Mouse (Mus musculus) lung, adult 18-20 months (tissue): ENCODE measurements around the gene Mobp.
"Not testable (repeated sequence)": the region's sequence is repeated elsewhere in the genome, so short reads cannot be mapped to it uniquely, and the experiment has no call there.

Experiments used
- DNase-seq, 2 experiments: peaks; one replicate each; pipeline ENCODE4 v3.0.0; 2022; ENCODE audit warnings: mixed read lengths in 2 of 2

The Mobp gene

DNA sequence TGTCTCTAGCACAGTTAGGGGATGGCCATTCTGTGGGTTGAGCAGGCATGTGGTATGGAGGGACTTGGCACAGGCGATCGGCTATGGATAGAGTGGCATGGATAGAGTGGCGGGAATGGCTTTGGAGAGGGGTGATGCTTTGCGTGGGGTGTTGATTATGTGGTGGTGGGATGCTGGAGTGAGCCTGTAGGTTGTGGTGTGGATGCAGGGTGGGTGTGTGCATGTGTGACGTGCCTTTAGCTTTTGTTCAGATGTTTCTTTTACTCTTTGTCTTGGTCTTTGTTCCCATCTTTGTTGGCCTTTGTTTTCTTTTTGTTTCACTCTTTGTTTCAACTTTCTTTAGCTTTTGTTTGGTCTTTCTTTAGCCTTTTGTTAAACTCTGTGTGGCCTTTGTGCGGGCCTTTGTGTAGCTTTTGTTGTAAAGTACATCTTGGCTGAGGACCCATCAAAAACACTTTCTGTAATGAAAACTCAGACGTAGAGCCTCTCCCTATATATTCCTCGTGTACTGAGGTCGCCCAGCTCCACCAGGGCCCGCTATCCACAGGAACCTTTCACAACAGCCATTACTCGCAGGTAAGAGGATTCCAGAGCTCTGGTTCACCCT, at the start of gene Mobp:
Gene Mobp, plus strand, starts transcription at position 486 of the 607 bp plus-strand sequence.
- no peak for DNase-seq

DNA sequence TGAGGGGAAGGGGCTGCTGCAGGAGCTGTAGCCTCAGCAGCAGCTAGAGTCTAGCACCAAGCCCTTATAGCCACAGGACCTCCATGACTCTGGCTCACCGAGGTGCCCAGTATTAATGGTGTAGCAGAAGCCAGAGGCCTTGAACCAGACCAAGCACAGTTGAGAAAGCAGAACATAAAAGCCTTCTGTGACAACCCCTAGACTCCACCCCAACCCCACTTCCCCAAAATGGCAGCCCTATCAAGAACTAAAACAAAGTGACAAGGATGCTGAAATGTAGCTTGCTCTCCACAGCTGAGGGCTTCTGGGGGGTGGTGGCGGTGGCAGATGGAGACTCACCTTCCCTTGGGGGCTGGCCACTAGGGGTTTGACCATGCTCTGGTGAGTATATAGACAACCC, 48.3 kb upstream of the Mobp start:
- no peak for DNase-seq

DNA sequence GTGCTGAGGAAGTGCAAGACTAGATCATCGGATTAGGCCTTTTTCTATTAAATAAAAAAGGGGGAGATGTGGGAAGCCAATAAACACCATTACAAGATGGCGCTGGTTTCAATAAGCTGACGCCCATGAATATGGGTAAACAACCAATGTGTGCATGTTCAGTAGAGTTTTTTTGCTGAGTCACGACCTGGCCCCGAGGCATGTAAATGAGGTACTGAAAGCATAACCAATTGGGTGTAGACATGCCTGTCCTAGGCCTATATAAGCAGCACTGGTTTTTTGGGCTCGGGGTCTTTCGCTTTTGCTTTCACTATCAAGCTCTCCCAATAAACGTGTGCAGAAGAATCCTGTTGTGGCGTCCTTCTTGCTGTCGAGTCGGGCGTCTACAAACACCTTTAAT, 40.6 kb upstream of the Mobp start:
- not testable (repeated sequence) for DNase-seq

DNA sequence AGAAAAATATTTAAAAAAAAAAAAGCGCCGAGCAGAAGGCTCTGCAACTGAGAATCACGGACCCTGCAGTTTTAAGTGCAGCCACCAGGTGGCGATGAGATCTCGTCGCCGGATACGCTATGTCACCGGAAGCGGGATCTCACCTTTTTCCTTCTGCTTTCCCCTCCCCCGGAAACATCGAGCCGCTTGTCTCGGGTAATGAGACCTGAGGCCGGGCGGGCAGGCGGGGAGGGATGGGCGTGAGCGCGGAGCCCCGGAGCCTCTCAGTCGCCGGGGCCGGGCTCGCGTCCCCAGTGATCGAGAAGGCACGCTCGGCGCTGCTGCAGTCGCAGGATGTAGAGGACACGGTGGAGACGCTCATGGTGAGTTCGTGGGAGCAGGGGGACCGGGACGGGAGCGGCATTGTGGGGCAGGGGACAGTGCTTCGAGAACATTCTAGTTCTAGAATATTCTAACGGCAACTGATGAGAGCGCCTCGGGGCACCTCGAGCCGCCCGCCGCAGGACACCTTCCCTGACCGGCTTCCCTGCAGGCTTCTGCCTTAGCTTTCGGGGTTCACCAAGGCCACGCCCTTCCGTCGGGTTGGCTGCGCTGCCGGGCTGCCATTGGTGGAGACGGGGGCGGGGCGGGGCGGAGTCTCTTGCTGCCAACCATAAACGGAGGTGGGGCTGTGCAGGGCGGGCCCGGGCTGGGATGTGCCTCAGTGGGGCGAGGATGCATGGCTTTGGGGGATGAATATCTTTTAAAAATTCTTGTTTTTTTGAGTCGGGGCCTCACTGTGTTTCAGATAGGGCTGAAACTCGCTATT, 39.1 kb upstream of the Mobp start, which contains the start of gene Slc25a38:
Gene Slc25a38, plus strand, starts transcription at position 164 of the 808 bp plus-strand sequence.
- DNase-seq: peak; percentile 94 to 96

DNA sequence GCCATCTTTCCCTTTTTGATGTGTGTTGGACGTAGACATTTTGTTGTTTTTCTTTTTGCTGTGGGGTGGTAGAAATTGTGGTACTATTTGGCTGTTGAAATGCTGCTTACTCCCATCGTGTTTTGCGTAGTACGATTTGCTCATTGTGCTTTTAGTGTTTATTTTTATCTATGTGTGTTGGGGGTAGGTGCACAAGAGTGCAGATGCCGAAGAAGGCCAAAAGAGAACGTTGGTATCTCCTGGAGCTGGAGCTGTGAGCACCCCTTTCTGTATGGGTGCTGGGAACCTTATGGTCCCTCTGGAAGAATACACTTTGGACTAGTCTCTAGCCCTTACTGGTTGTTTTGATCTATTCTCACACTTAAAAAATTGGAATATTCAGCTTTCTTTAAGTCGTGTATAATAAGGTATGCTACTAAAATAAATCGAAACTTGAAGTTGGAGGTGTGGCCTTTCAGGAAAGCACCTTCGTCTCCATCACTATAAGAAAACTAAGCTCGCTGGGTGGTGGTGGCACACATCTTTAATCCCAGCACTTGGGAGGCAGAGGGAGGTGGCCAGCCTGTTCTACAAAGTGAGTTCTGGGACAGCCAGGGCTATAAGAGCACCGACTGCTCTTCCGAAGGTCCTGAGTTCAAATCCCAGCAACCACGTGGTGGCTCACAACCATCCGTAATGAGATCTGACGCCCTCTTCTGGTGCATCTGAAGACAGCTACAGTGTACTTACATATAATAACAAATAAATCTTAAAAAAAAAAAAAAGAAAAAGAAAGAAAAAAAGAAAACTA, 38.2 kb upstream of the Mobp start:
- DNase-seq: no peak

DNA sequence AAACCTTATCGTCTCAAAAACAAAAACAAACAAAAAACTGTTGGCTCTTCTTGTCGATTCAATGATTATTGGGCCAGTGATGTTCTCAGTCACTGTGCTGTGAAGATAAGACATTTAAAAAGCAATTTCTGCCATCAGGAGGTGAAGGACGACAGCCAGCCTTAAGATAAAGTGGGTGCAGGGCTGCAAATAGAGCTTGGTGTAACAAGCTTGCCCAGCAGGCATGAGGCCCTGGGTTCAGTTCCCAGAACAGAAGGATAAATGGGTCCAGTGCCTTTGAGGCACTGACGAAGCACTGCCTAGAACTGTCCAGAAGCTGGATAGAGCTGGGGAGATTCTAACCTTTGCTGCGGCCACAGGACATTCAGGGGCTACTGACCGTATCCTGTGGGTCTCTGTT, 37.0 kb upstream of the Mobp start:
- DNase-seq: no peak

DNA sequence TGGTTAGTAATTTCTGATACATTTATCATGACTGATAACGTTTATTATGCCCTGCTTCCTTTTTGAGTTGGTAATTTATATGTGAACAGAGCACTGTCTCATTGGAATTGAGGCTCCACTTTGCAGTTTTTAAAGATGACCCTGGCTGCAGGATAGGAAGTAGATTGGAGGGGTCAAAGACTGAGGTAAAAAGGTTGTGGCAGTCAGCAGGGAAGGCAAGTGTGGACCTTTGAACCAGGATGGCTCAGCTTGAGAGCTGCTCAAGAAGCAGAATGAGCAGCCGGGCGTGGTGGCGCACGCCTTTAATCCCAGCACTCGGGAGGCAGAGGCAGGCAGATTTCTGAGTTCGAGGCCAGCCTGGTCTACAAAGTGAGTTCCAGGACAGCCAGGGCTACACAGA, 36.1 kb upstream of the Mobp start:
- DNase-seq: no peak

DNA sequence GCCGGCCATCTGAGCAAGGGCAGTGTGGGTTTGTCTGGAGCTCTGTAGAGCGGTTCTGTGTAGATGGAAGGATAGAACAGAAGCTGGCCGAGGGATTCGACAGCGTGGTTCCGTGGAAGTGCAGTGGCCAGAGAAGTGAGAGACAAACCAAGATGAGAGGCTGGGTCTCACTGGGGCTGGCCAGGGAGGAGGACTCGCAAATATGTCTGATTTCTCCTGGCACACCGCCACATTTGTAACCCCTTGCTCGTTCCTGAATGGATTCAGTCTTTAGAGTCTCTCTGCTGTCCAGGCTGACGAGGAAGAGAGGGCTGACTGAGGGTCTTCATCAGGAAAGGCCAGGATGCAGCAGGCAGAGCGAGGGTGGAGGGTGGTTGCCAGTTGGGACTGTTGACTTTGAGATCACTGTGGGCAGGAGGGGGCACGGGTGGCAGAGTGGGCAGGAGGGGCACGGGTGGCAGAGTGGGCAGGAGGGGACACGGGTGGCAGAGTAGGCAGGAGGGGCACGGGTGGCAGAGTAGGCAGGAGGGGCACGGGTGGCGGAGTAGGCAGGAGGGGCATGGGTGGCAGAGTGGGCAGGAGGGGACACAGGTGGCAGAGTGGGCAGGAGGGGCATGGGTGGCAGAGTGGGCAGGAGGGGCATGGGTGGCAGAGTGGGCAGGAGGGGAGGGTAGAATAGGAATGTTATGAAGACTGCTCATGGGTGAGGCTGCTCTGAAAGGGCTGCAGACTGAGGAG, 35.3 kb upstream of the Mobp start:
- no peak for DNase-seq

DNA sequence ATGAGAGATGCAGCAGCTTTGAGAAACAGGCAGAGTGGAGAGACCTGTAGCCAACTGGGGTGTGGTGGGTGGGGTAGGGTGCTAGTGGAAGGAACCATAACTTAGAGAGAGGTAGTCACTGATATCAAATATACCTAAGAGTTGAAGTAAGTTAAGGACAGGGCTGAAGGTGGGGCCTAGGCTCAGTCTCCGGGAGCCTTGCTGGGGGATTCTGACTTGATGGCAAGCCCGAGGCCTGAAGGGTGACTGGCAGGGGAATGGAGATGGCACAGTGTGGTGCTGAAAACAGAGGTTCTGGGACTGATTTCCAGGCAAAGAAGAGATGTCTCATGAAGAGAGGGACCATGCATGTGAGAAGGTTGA, 34.7 kb upstream of the Mobp start:
- DNase-seq: no peak

DNA sequence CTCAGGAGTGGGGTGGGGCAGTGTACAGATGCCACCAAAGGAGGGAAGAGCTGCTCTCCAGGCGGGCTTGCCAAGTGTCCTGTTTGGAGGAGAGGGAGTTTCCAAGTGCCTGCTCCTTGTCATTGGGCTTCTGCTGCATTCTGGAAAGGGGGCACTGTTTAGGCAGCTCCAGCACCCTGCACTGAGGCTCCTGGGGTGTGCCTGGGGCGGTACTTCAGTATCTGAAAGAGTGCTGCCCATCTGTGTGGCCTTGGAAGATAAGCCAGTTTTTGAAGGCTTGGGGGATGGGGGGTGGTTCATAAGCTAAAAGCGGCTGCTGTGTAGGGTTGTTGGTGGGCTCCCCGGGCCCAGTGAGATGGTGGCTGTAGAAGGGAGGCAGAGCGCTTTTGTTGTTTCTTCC, 33.9 kb upstream of the Mobp start:
- DNase-seq: no peak

DNA sequence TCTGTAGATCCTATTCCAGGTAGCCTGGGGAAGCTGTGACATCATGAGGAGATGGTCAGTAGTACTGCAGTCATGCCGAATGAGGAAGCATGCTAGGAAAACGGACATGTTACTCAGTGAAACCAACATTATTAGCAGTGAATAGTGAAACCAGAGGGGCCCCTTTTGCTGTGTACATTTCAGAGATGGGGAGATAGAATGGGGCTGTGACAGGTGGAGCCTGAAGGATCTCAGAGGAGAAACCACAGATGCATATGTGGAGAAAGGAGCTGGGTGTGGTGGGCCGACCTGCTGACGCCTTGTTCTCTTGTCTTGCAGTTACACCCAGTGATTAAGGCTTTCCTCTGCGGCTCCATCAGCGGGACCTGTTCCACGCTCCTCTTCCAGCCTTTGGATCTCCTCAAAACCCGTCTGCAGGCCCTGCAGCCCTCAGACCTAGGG, 33.3 kb upstream of the Mobp start:
- no peak for DNase-seq

DNA sequence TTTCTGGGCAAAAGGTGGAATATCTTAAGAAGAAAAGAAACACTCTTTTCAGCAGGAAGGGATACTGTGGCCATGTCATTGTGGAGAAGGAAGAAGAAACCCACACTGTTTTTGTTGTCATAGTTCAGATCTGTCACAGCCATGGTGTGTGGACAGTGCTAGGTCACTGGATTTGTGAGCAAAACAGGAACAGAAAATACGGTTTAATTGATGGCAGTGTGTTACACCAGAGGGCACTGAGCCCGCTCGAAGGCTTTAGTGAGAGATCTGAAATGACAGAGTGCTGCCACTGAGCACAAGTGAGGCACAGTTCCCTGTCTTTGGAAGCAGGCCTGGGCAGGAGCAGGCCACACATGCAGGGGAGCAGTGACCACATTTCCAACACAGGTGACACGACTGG, 31.3 kb upstream of the Mobp start:
- no peak for DNase-seq

DNA sequence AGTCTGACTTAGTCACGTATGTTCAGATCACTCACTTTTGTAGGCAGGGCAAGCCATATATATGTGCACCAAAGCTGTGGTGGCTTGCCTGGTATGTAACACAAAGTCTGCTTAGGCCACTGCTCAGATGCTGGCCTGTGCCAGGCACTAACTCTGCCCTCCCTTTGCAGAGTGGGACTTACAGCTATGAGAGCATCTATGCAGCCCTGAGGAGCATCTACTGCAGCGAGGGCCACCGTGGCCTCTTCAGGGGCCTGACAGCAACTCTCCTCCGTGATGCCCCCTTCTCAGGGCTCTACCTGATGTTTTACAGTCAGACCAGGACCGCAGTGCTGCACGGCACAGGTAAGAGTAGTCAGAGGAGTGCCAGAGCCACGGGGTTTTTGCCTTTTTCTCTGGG, 29.0 kb upstream of the Mobp start:
- DNase-seq: no peak

DNA sequence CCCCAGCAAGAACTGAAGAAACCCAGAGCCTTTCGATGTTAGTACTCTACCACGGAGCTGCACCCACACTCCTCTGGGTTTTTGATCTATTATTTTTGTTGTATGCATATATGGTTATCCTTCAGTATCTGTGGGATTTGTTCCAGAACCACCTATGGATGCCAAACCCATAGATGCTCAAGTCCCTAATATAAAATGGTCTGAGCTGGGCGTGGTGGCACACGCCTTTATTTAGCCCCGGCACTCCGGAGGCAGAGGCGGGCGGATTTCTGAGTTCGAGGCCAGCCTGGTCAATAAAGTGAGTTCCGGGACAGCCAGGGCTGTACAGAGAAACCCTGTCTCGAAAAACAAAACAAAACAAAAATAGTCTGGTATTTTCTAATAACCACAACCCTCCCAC, 22.6 kb upstream of the Mobp start:
- no peak for DNase-seq

DNA sequence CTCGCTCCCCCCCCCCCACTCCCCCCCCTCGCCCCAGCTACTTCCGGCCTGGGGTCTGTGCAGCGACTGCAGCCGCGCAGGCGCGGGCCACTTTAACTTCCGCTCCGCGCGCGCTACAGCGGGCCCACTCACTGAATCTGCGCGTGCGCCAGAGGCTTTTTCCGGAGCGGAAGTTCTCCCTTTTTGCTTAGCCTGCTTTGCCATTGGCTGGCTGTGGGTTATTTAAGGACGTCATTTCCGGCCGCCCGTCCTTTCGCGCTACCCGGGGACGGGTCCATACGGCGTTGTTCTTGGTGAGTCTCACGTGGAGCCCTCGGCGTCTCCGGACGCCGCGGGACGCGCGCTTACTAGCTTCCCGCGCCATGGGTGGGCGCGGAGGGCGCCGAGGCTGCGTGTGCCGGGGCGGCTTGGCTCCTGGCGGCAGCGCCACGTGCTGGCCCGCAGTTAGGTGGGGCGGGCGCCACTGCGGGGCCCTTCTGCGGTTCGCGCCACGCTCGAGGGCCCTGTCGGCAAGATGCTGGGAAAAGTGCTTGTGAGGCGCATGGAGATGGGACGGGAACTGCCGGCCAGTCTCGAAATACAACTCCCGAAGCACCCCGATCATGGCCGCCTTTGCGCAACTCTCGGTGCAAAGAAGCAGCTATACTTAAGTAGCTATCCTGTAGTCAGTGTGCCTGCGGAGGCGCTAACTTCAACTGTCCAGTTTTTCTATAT, 21.8 kb upstream of the Mobp start, which contains the start of gene Rpsa:
Gene Rpsa, plus strand, starts transcription at position 152 of the 714 bp plus-strand sequence.
- DNase-seq: peak; percentile 97

DNA sequence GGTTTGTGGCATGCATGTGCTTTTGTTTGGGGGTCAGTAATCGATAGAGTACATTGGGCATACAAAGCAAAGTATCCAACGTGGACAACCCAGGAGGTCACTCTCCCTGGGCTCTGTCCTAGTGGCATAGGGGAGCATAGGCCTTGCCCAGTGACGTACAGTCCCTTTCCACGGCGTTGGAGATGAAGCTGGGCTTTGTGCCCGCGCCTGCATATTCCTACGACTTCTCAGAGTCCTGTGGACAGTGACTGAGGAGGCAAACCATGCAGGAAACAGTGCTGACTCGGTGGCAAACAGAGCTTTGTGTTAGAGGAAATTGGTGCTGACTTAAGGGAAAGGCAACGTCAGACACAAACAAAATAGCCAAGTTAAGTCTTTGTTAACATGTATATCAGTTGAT, 20.2 kb upstream of the Mobp start:
- DNase-seq: no peak

DNA sequence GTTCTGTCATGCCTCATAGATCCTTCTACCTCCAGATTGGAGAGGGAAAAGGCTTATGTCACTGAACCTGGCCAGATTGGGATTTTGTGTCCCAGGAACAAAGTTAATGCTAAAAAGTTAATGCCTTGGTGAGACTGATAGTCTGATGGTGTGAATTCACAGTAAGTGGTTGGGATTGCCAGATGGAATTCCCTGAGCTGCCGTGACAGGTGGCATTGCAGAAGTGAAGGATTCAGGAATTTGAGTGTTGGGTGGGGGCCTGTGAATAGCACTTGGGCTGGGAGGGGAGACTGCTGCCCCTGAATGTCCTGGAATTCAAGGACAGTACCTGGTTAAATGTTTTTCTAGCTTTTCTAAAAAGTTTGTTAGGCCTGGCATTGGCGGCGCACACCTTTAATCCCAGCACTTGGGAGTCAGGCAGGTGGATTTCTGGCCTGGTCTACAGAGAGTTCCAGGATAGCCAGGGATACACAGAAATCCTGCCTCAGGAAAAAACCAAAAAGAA, 17.7 kb upstream of the Mobp start:
- no peak for DNase-seq

DNA sequence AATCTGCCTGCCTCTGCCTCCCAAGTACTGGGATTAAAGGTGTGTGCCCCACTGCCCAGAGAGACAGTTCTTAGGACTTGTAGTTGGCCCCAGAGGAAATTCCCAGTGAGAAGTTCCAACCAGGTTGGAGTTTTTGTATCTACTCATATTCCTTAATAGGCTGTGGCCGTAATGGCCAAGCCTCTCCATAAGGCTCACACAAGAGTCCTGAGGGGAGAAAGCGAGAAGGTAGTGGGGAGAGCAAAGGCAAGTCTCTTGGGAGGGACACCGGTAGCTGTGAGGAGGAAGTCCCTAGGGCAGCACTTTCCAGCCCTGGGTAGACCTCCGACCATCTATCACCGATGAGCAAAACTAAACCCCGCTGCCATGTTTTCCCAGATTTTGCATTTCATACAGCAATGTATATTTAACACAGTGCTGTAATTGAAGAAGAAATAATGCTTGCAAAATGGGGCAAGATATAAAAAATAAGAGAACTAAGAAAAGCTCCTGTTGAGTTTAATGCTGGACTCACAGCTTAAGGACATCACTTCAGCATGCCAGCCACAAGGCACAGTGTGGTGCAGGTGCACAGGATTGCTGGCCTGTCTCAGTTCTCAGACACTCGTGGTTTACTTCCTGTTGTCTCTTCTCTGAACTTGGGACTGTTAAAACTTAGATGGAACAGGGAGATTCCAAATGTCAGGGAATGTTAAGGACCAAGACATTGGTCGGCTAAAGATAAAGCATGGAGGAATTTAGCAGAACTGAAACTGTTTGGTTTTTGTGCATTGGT, 16.3 kb upstream of the Mobp start:
- no peak for DNase-seq

DNA sequence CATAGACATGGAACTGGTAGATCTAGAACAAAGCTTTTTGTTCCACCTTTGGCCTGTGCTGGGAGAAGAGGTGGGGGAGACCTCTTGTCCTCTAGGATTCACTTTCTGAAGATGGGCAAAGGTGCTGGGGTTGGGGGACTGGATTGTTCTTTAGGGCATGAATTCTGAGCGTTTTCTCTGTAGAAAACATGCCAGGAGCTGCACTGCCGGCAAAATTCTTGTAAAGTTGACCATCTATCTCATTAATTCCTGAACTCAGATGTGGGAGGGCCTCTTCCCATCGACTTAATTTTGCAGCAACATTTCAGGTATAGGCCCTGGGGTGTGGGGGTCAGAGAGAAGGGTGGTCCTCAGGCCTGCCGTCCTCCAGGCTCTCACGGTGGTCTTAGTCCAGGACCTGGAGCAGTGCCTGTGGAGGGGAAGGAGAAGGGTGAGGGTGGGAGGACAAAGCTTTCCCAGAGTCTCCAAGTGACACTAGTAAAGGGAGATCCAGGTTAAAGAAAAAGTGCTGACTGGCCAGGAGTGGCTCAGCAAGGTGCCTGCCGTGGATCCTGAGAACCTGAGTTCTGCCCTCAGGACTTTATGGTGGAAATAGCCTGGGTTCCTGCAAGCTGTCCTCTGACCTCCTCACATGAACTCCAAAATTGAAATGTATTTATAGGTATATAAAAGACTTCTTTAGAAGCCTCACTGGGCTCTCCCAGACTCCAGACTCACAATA, 15.6 kb upstream of the Mobp start:
- no peak for DNase-seq

DNA sequence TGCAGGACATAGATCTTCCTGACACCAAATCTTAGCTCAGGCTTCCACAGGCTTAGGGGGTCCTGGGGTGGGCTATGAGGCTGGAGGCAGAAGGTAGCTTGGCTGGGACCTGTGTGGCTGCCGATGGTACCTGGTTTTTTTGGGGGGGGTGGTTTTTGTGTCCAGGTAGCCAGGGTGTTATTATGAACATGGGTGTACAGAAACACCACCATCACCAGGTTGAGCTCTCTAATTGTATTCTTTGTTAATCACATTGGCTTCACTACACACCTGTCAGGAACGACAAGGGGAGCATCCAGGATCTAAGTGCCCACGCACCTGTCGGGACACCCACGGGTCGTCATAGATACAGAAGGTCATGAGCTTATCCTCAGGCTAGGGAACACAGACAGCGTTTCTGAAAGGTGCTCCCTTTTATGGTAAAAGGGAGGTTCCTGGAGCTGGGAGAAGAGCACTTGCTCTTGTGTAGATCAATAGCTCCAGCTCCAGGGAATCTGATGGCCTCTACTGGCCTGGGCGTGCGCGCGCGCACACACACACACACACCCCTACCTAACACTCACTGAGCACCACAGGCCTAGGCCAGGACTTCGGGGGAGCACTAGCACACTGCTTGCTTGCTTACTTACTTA, 14.9 kb upstream of the Mobp start:
- no peak for DNase-seq
